Mouse (Mus musculus) kidney, postnatal 0 days (tissue): Measurements from ENCODE around the gene D6Ertd527e. TPM values are rescaled to one million over a fixed set of nuclear protein-coding genes. Genes with fewer than 3 reads are reported as not detected.
A peak's percentile ranks its signal among the peaks of the same experiment; 100 is the strongest.

Experiments used
- ATAC-seq: fragments of 200-750 bp; cut with Nextera tagmentation; replicated peaks from 2 replicates; pipeline ENCODE4 v1.8.0; 2017; ENCODE audit warnings: low read depth, moderate number of reproducible peaks, moderate TSS enrichment, moderate library complexity; ENCODE audit not compliant: low FRiP score
- DNase-seq: peaks from one replicate; pipeline ENCODE4 v3.0.0-alpha.2; 2016; ENCODE audit warnings: low spot score
- H3K27ac ChIP-seq: fragments of 300-500 bp; sonication (generic); 2 replicates; pipeline ENCODE4 v1.5.1; 2014; ENCODE audit warnings: mild to moderate bottlenecking
- H3K27me3 ChIP-seq: fragments of 300-500 bp; sonication (generic); 2 replicates; pipeline ENCODE4 v1.6.1; 2014; ENCODE audit warnings: low read length, mixed read lengths; ENCODE audit not compliant: insufficient read depth
- H3K36me3 ChIP-seq: fragments of 300-500 bp; sonication (generic); 2 replicates; pipeline ENCODE4 v1.6.1; 2014; ENCODE audit warnings: low read length, mixed read lengths; ENCODE audit not compliant: insufficient read depth
- H3K4me1 ChIP-seq: fragments of 300-500 bp; sonication (generic); replicated peaks from 2 replicates; pipeline ENCODE4 v1.6.1; 2014; ENCODE audit warnings: antibody characterized with exemption, low read length, mixed read lengths; ENCODE audit not compliant: insufficient read depth
- H3K4me2 ChIP-seq: fragments of 300-500 bp; sonication (generic); 2 replicates; pipeline ENCODE4 v1.6.1; 2014; ENCODE audit warnings: mild to moderate bottlenecking, low read length, moderate library complexity, mixed read lengths
- H3K4me3 ChIP-seq: fragments of 300-500 bp; sonication (generic); replicated peaks from 2 replicates; pipeline ENCODE4 v1.5.1; 2014; ENCODE audit warnings: low read depth, low read length
- H3K9ac ChIP-seq: fragments of 300-500 bp; sonication (generic); 2 replicates; pipeline ENCODE4 v1.6.1; 2014; ENCODE audit warnings: low read depth, low read length
- H3K9me3 ChIP-seq: fragments of 300-500 bp; sonication (generic); replicated peaks from 2 replicates; pipeline ENCODE4 v1.6.1; 2016; ENCODE audit warnings: low read length, inconsistent platforms, mixed read lengths
- CTCF ChIP-seq: IDR thresholded peaks from 2 replicates; pipeline ENCODE4 v1.5.1; 2016; ENCODE audit warnings: antibody characterized with exemption, low read depth, mild to moderate bottlenecking, moderate library complexity
- WGBS: fragments of 180-500 bp; shearing (Covaris S2); extraction: QIAGEN DNeasy Blood & Tissue Kit; methylation state at CpG from one replicate; pipeline ENCODE4 v1.1.7; 2014; 5-methylcytosine and 5-hydroxymethylcytosine counted together
- polyA plus RNA-seq: library from polyadenylated mRNA; unstranded; fragments of >200 nt; fragmentation: Nextera tagmentation; extraction: Ambion mirVana; gene quantifications from 2 replicates; pipeline ENCODE4 v1.2.1, GENCODE M21; 2015

D6Ertd527e gene
- polyA plus RNA-seq, 1 experiment from 2014 or later, result 0.17 TPM

DNA sequence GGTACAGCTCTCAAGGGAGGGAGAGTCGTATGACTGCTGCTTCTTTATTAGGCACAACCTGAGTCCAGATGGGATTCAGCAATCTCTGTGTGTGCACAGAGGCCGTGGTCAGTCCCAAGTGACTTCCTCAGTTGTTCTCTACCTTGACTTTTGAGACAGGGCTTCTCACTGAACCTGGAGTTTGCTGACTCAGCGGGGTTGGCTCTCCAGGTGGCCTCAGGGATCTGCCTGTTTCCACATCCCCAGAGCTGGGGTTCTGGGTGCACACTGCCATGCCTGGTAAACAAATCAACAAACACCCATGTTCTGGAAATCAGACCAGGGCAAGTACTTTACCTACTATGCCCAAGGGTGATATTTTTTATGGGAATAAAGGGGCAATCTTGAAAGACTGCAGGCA lies 49.3 kb downstream of the D6Ertd527e start:
- Histone ChIP-seq H3K36me3 (no peaks in the 10 kb centered on the region), H3K4me2 (no peak overlapping the region), H3K27ac (no peak overlapping the region), H3K4me3 (no peak overlapping the region), H3K4me1 (no peaks in the 10 kb centered on the region), H3K9ac (no peak overlapping the region), H3K9me3 (no peaks in the 10 kb centered on the region), H3K27me3 (no peaks in the 10 kb centered on the region)
- DNase-seq (no peak), ATAC-seq (no peak)
- 87% methylated on average over 3 of the region's 3 CpGs for WGBS
- TF ChIP-seq CTCF, result no peak

DNA sequence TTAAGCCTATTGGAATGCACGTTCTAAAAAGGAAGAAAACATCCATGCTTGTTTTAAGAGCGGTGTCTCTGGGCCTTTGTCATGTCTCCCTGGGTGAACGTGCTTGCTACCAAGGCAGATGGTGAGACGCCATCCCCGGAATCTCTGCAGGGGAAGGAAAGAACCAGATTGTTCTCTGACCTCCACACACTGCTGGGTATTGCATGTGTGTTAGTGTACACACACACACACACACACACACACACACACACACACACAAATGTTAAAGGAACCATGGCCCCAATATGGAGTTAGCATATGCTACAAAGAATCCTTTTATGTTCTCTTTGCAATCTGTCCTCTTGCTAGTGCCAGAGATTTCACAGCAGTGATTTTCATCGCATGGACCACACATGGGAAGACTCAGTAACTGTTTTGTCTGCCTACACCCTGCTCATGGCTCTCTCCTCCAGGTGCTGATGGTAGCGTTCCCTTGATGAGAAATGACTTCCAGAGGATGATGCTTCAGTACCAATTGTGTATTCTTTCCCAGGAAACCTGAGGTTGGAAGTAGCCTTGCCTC lies 53.6 kb downstream of the D6Ertd527e start:
- DNase-seq (no peak), ATAC-seq (no peak)
- Histone ChIP-seq H3K27me3 (no peaks in the 10 kb centered on the region), H3K27ac (no peak overlapping the region), H3K36me3 (no peaks in the 10 kb centered on the region), H3K9me3 (no peaks in the 10 kb centered on the region), H3K4me3 (no peak overlapping the region), H3K4me2 (no peak overlapping the region), H3K4me1 (no peaks in the 10 kb centered on the region), H3K9ac (no peak overlapping the region)
- 87% methylated on average over 7 of the region's 7 CpGs for WGBS
- TF ChIP-seq CTCF, result no peak

DNA sequence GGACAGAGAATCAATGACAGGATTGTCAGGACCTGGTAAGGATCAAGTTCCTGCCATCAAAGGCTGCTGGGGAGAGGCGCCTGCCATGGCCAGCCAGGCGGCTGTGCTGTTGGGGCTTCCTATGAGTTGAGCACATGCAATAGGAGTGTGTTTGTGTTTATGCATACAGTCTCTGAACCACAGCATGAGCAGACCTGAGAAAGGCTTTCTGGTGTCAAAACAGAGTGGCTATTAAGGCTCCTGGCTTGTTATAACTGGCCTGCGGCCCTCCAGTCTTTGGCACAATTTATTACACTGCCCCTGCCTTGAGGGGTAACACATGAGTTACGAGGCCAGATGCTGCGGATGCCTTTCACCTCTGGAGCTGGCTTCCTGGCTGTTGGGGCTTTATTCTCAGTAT lies 55.6 kb downstream of the D6Ertd527e start:
- ATAC-seq (no peak), DNase-seq (no peak)
- WGBS, result 63% methylated on average over 5 of the region's 5 CpGs
- no peaks in the 10 kb centered on the region for H3K27me3 ChIP-seq
- H3K27ac ChIP-seq, result no peak overlapping the region
- H3K4me2 ChIP-seq, result no peak overlapping the region
- H3K36me3 ChIP-seq, result no peaks in the 10 kb centered on the region
- no peaks in the 10 kb centered on the region for H3K4me1 ChIP-seq
- no peaks in the 10 kb centered on the region for H3K9me3 ChIP-seq
- TF ChIP-seq CTCF, result no peak
- H3K4me3 ChIP-seq, result no peak overlapping the region
- H3K9ac ChIP-seq, result no peak overlapping the region

DNA sequence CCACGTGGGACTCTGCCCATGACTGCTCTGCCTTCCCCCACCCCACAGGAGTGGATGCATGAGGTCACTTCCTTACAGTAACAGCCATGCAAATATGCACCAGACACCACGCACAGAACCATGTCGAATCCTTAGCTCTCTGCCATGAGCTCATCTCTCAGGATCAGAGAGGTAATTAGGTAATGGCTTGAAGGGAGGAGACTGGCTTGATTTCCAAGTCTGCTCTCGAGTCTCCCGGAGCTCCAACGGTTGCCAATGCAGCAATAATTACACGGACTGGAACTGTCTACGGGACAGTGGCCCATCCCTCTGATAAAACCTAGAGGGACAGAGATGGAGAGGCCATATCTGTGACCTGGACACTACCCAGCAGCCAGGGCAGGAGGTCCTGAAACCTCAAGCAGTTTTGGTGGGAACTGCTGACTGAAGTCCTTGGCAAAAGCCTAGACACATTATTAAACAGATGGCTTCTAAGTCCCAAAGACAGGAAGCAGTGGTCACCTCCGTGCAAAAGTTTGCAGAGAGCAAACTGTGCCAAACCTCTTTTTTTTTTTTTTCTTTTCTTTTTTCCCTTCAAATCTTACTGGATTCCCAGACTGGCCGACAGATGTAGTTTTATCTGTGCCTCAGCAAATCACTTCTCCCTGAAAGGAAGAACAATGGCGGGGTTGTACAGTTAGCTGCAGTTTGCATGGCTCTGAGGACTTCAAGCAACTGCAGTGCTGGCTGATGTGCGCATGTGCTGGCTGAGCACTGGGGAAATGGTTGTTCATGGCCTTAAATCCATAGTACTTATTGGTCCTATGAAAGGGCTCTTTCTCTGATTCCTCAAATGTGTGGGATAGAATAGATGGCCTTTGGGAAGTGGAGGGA lies 57.1 kb downstream of the D6Ertd527e start:
- Histone ChIP-seq H3K27me3 (no peaks in the 10 kb centered on the region), H3K4me1 (no peaks in the 10 kb centered on the region), H3K27ac (no peak overlapping the region), H3K4me3 (no peak overlapping the region), H3K4me2 (no peak overlapping the region), H3K9ac (no peak overlapping the region), H3K9me3 (no peaks in the 10 kb centered on the region), H3K36me3 (no peaks in the 10 kb centered on the region)
- WGBS, result 44% methylated on average over 12 of the region's 12 CpGs
- DNase-seq, result peak; percentile 15
- TF ChIP-seq CTCF, result no peak
- ATAC-seq, result no peak

Other genes with a start within 250 kb of the D6Ertd527e start
- 115 and 119 TPM in 2 replicates for gene Nfu1, start 95.5 kb upstream of the D6Ertd527e start, polyA plus RNA-seq
- gene Gfpt1, start 61.9 kb upstream of the D6Ertd527e start, polyA plus RNA-seq, result 13.1 and 13.3 TPM in 2 replicates
- 5.0 and 5.2 TPM in 2 replicates for gene Antxr1, start 231.1 kb downstream of the D6Ertd527e start, polyA plus RNA-seq
- not detected in 2 replicates for gene Gkn1, start 246.2 kb downstream of the D6Ertd527e start, polyA plus RNA-seq